Mouse (Mus musculus) small intestine, adult 2 months (tissue): ENCODE results near the gene Slc9a2.

Experiments used
- CTCF ChIP-seq: fragments of 200-500 bp; IDR thresholded peaks from 2 replicates; pipeline ENCODE4 v1.5.1; 2012; ENCODE audit warnings: low read depth, mild to moderate bottlenecking, control low read depth, inconsistent platforms, low read length, moderate library complexity, mixed read lengths; ENCODE audit not compliant: insufficient replicate concordance, insufficient read length; ENCODE audit errors: extremely low read depth
- POLR2A ChIP-seq: fragments of 200-500 bp; IDR thresholded peaks from 2 replicates; pipeline ENCODE4 v1.6.1; 2012; ENCODE audit warnings: low read depth, mild to moderate bottlenecking, control low read depth, inconsistent platforms, low read length, moderate library complexity

DNA sequence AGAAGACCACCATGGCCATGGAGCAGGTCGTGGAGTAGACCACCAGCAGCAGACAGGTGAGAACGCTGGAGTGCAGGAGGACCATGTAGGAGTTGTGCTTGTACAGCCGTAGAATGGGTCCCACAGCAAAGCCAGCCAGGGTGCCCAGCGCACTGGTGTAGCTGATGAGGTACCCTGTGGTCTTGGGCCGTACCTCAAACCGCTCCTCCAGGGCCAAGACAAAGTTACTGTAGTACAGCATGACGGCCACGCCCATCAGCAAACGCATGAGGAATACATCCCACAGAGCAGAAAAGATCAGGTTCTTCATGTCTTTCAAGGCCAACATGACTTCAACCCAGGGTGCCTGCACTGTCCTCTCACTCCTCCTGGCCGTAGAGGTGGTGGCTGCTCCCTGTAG lies 93.7 kb downstream of the Slc9a2 start:
- TF ChIP-seq CTCF (no peak), POLR2A (no peak)
